Mouse (Mus musculus): Measurements from ENCODE around the gene G0s2. TPM values are rescaled to one million over a fixed set of nuclear protein-coding genes. Genes with fewer than 3 reads are reported as not detected.

G0s2 gene
- polyA plus RNA-seq (2016; fragmentation: Nextera tagmentation; extraction: Ambion mirVana): 5.6 and 6.1 TPM in 2 replicates

DNA sequence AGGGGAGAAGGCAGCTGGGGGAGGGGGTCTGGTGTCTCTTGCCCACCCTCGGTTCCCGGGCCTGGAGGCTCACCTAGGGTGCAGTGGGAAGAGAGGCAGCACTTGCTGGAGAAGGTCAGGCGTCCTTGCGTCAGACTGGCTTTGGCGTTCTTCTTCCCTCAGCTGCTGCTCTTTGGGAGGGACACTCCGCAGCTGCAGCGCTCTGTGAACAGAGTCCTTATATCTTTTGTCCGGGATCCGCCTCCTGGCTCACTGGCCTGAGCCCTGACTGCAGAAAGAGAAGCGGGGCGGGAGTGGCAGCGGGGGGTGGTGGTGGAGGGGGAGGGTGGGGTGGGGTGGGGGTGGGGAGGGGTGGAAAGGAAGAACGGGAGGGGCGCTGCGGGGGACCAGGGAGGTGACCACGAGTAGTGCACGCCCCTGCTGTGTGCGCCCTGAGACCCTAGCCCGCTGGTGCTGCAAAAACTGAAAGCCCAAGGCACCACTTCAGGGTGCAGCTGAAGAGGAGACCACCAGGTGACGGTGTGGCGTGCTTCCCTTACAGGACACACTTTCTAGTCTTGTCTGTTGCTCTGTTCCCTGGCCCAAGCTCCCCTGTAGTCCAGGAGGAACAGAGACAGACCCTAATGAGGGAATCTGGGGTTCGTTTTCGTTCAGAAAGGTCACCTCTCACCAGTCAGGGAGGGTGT, at the start of gene G0s2:
G0s2 (minus strand) TSS at position 302 of the 686 bp plus-strand sequence.
- peak; percentile 53 for DNase-seq (ENCODE audit: extremely low spot score, low spot score)
- Histone ChIP-seq H3K4me3 (peak within 1 kb of the TSS; percentile 55), H3K27ac (peak within 1 kb of the TSS; percentile 88), H3K9me3 (no peaks in the 10 kb centered on the region), H3K36me3 (replicated peaks) (no peaks in the 10 kb centered on the region), H3K4me1 (peaks cover 21% of the 10 kb centered on the region), H3K27me3 (ENCODE audit: poor library complexity, severe bottlenecking) (peaks cover 10% of the 10 kb centered on the region)
- WGBS: 1% methylated on average over 23 of the region's 23 CpGs

DNA sequence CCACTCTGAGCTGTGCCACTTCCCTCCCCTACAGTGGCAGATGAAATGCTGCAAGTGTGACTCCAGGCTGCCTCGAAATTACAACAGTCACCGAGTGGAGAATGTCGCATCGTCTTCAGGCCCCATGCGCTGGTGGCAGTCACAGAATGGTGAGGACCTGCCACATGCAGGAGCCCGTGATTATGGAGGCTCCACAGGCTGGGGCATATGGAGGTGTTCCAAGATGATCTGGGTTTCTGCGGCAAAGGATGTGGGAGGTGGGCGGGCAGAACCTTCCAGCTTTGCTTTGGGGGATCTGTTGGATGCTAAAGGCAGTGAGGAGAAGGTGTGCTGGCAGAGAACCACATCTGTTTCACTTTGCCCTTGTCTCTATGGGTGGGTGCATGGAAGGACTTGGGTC, 47.4 kb upstream of the G0s2 start:
- no peak overlapping the region for H3K27ac ChIP-seq
- peaks cover 4% of the 10 kb centered on the region; the same call in 1 of the 2 replicates for H3K4me1 ChIP-seq
- no peak overlapping the region for H3K4me3 ChIP-seq
- 91% methylated on average over 8 of the region's 8 CpGs for WGBS
- no peaks in the 10 kb centered on the region for H3K9me3 ChIP-seq
- DNase-seq (ENCODE audit: extremely low spot score, low spot score): no peak
- no peaks in the 10 kb centered on the region for H3K36me3 ChIP-seq (replicated peaks)
- no peaks in the 10 kb centered on the region for H3K27me3 ChIP-seq (ENCODE audit: poor library complexity, severe bottlenecking)

GRCm38 (mm10) chr1:193319721-193320120, 46.7 kb upstream of the G0s2 start:
- H3K4me1 ChIP-seq: peaks cover 4% of the 10 kb centered on the region; the same call in 1 of the 2 replicates
- 67% methylated on average over 3 of the region's 3 CpGs for WGBS
- H3K27me3 ChIP-seq (ENCODE audit: poor library complexity, severe bottlenecking): no peaks in the 10 kb centered on the region
- no peaks in the 10 kb centered on the region for H3K36me3 ChIP-seq (replicated peaks)
- H3K4me3 ChIP-seq: no peak overlapping the region
- no peaks in the 10 kb centered on the region for H3K9me3 ChIP-seq
- no peak for DNase-seq (ENCODE audit: extremely low spot score, low spot score)
- no peak overlapping the region for H3K27ac ChIP-seq

DNA sequence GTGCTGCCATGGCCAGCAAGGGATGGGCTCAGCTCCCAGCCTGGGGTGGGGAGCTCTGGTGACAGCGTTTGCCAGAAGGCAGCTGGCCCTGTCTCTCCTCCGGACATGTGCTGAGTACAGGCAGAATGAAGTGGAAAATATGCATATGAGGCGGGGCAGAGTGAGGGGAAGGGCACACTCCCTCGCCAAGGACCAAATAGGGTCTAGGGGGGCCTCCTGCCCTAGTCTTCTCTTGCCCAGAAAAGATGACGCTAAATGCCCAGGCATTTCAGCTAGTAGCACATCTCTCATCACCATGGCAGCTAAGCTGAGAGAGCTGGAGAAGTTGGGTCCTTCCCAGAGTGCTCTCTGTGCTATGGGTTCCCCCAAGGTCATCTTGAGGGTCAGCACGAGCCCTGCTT, 44.1 kb upstream of the G0s2 start:
- no peak for DNase-seq (ENCODE audit: extremely low spot score, low spot score)
- Histone ChIP-seq H3K27ac (no peak overlapping the region), H3K4me3 (no peak overlapping the region), H3K4me1 (peaks cover 4% of the 10 kb centered on the region; the same call in 1 of the 2 replicates), H3K36me3 (replicated peaks) (no peaks in the 10 kb centered on the region), H3K27me3 (ENCODE audit: poor library complexity, severe bottlenecking) (no peaks in the 10 kb centered on the region), H3K9me3 (no peaks in the 10 kb centered on the region)
- WGBS: 76% methylated on average over 6 of the region's 6 CpGs

- no peak for DNase-seq (ENCODE audit: extremely low spot score, low spot score)
- Histone ChIP-seq H3K4me3 (no peak overlapping the region), H3K9me3 (no peaks in the 10 kb centered on the region), H3K4me1 (peaks cover 4% of the 10 kb centered on the region; the same call in 1 of the 2 replicates), H3K27ac (no peak overlapping the region), H3K27me3 (ENCODE audit: poor library complexity, severe bottlenecking) (no peaks in the 10 kb centered on the region), H3K36me3 (replicated peaks) (no peaks in the 10 kb centered on the region)
- 89% methylated on average over 9 of the region's 9 CpGs for WGBS
Measured at GRCm38 (mm10) chr1:193316358-193316750, 43.3 kb upstream of the G0s2 start.

DNA sequence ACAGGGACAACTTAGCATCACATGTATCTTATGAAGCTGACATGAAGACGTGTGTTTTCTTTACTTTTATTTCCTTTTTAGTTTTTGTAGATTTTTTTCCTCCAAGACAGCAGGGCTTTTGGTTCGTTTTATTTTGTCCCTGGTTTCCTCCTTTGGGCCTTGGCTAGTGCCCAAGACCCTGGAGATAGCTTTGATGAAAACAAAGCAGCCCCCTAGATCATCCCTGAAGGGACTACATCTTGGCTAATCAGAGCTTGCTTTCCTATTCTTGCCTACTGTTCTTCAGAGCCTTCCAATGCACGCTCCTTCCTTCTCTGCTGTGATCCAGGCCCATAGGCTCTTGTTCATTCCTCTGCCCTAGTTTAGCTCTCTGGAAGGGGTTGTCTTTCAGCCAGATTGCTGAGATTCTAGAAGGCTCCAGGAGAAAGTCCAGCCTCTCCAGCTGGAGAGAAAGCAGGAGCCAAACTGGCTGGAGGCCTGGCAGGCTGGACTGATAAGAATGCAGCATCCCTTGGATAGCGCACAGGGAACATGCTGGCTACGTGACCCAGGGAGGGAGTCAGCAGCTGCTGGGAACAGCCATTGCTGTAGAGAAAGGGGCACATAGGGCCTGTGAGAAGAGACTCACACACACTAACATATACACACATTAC, 42.8 kb upstream of the G0s2 start:
- Histone ChIP-seq H3K9me3 (no peaks in the 10 kb centered on the region), H3K27ac (no peak overlapping the region), H3K4me1 (peaks cover 4% of the 10 kb centered on the region; the same call in 1 of the 2 replicates), H3K36me3 (replicated peaks) (no peaks in the 10 kb centered on the region), H3K4me3 (no peak overlapping the region), H3K27me3 (ENCODE audit: poor library complexity, severe bottlenecking) (no peaks in the 10 kb centered on the region)
- no peak for DNase-seq (ENCODE audit: extremely low spot score, low spot score)
- 81% methylated on average over 5 of the region's 5 CpGs for WGBS

DNA sequence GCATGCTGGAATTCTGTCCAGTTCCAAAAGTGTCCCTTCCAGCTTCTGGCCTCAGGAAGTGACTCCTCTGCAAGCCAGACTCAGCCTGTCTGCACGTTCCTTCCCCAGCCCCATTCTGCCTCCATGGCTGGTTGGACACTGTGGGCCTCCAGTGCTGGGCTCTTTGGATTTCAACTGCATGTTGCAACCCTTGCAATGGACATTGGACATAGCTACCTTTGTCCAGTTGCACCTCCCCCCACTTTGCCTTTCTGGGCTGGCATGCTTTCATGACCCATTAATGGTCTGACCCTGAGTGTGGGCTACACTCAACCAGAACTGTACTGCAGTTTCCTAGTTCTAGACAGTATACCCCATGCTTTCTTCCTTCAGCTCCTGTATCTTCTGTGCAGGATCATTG, 38.6 kb upstream of the G0s2 start:
- Histone ChIP-seq H3K4me1 (no peaks in the 10 kb centered on the region), H3K9me3 (no peaks in the 10 kb centered on the region), H3K4me3 (no peak overlapping the region), H3K27ac (no peak overlapping the region), H3K36me3 (replicated peaks) (no peaks in the 10 kb centered on the region), H3K27me3 (ENCODE audit: poor library complexity, severe bottlenecking) (no peaks in the 10 kb centered on the region)
- no peak for DNase-seq (ENCODE audit: extremely low spot score, low spot score)
- WGBS: 79% methylated on average over 1 of the region's 1 CpGs

DNA sequence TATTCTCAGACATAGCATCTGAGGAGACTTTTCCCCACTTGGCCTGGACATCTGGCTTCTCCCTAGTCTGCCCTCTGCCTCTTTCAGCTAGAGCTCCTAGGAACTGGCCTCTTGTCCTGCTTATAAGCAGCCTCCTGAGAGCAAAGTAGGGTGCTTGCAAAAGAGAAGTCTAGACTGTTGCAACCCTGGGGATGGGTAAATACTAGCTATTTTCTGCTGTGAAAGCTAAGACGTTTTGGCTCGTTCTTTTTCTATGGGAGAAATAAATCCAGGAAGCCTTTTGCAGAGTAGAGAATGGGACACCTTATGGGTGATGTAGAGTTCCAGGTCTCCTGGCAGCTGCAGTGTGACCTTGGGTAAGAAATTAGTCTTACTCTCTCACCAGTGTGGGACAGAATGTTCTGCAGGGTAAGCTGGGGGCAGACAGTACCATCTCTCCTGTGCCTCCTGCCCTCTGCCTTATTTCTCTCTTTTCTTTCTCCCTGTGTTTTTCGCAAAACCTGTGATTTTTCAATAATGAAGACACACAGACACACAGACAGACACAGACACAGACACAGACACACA, 37.6 kb upstream of the G0s2 start:
- DNase-seq (ENCODE audit: extremely low spot score, low spot score): no peak
- H3K36me3 ChIP-seq (replicated peaks): no peaks in the 10 kb centered on the region
- H3K4me3 ChIP-seq: no peak overlapping the region
- WGBS: 90% methylated on average over 3 of the region's 3 CpGs
- no peaks in the 10 kb centered on the region for H3K9me3 ChIP-seq
- no peak overlapping the region for H3K27ac ChIP-seq
- H3K27me3 ChIP-seq (ENCODE audit: poor library complexity, severe bottlenecking): no peaks in the 10 kb centered on the region
- H3K4me1 ChIP-seq: peaks cover under 1% of the 10 kb centered on the region; the same call in 1 of the 2 replicates

DNA sequence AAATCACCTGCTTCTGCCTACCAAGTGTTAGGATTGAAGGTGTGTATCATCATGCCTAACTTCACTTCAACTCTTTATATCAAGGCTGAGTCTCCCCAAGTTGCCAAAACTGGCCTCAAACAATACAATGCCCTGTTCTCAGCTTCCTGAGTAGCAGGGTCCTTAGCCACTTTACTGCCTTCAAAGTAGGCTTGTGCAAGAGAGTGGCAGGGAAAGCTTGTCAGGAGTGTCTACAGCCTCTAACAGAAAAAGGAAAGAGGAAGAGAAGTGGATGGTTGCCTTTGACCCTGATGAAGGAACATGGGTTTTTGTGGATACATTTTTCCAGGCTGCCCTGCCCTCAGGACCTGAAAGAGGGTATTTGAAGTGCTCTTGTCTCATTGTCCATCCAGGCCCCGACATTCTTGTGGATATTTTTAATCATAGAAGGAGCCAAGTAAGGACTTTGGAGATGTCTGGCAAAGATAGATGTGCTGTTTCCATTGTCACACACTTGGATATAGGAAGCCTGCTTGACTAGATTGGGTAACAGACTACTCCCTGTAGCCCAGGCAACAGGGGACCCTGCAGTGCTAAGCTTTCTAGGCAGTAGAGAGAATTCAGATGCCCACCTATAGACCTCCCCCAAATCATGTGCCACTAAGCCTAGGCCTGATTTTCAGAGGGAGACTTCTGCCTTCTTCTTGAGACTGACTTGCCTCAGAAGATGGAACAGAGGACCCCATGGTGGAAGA, 36.9 kb upstream of the G0s2 start:
- Histone ChIP-seq H3K36me3 (replicated peaks) (no peaks in the 10 kb centered on the region), H3K4me1 (peaks cover 5% of the 10 kb centered on the region; the same call in 1 of the 2 replicates), H3K27ac (no peak overlapping the region), H3K27me3 (ENCODE audit: poor library complexity, severe bottlenecking) (no peaks in the 10 kb centered on the region), H3K4me3 (no peak overlapping the region), H3K9me3 (no peaks in the 10 kb centered on the region)
- 79% methylated on average over 1 of the region's 1 CpGs for WGBS
- no peak for DNase-seq (ENCODE audit: extremely low spot score, low spot score)

GRCm38 (mm10) chr1:193306832-193307231, 33.8 kb upstream of the G0s2 start:
- H3K4me1 ChIP-seq: peaks cover 5% of the 10 kb centered on the region; the same call in 1 of the 2 replicates
- H3K4me3 ChIP-seq: no peak overlapping the region
- no peak for DNase-seq (ENCODE audit: extremely low spot score, low spot score)

GRCm38 (mm10) chr1:193305386-193305785, 32.4 kb upstream of the G0s2 start:
- Histone ChIP-seq H3K27me3 (ENCODE audit: poor library complexity, severe bottlenecking) (peaks cover 3% of the 10 kb centered on the region), H3K27ac (no peak overlapping the region)
- 64% methylated on average over 7 of the region's 7 CpGs for WGBS

More at GRCm38 (mm10) chr1:193306832-193307231, 33.8 kb upstream of the G0s2 start:
- Histone ChIP-seq H3K27me3 (ENCODE audit: poor library complexity, severe bottlenecking) (peaks cover 2% of the 10 kb centered on the region), H3K9me3 (no peaks in the 10 kb centered on the region), H3K36me3 (replicated peaks) (no peaks in the 10 kb centered on the region), H3K27ac (no peak overlapping the region)
- 95% methylated on average over 2 of the region's 2 CpGs for WGBS

DNA sequence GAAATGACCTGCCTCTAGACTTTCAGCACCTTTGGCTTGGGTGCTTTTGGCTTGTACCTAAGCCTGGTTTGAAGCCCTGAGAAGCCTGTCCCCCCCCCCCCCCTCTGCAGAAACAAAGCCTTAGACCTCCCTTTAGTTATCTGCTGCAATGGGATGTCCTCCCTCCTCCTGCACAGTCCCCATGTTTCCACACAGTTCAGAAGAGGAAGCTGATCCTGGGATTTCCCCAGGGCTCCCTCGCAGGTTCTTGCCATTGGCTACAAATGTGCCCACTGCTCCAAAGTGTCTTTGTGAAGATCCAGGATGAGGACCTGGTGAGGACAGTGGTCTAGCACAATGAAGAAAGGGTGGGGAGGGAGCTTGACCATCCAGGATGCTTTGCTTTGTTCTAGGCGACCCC, 30.1 kb upstream of the G0s2 start:
- Histone ChIP-seq H3K27me3 (ENCODE audit: poor library complexity, severe bottlenecking) (peaks cover 3% of the 10 kb centered on the region), H3K9me3 (no peaks in the 10 kb centered on the region), H3K36me3 (replicated peaks) (no peaks in the 10 kb centered on the region), H3K27ac (no peak overlapping the region), H3K4me1 (peaks cover 5% of the 10 kb centered on the region; the same call in 1 of the 2 replicates), H3K4me3 (no peak overlapping the region)
- WGBS: 77% methylated on average over 2 of the region's 2 CpGs
- no peak for DNase-seq (ENCODE audit: extremely low spot score, low spot score)

More at GRCm38 (mm10) chr1:193305386-193305785, 32.4 kb upstream of the G0s2 start:
- DNase-seq (ENCODE audit: extremely low spot score, low spot score): no peak
- no peak overlapping the region for H3K4me3 ChIP-seq
- no peaks in the 10 kb centered on the region for H3K9me3 ChIP-seq
- H3K4me1 ChIP-seq: peaks cover 5% of the 10 kb centered on the region; the same call in 1 of the 2 replicates
- no peaks in the 10 kb centered on the region for H3K36me3 ChIP-seq (replicated peaks)

All from forebrain, embryonic 10.5 days (tissue).